Mouse (Mus musculus): ENCODE measurements around the gene Lhx1. TPM values are rescaled to one million over a fixed set of nuclear protein-coding genes. Genes with fewer than 3 reads are reported as not detected.

The Lhx1 gene
- polyA plus RNA-seq, 1 experiment from 2014 or later, result not detected

DNA sequence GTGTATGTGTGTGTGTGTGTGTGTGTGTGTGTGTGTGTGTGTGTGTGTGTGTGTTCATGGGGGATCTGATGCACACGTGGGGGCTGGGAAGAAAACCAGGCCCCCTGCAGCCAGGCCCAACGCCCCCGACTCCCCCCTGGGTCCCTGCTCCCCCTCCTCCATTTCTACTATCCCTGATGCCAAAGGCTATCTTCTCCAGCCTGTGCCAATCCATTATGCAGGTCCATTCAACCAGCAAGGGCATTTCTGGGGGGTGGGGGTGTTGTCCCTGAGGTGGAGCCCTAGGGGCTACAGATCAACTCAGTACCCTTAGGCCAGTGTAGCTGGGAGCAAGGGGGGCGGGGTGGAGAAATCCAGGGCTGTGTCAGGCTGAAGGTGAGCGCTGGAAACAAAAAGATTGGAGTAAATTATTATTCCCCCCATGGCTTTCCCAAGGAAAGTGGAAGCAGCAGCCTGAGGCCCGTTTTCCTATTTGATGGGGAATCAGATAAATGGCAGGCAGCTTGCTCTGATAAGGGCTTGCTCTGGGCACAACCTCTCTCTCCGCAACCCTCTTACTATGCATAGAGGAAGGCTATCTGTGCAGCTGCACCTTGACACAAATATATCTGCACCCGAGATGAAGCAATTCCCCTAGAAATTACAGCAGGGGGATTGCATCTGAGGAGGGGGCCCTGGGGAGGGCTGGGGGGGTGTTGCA is 43.9 kb upstream of the Lhx1 start:
- H3K9ac ChIP-seq (ENCODE audit: low read length), result no peak overlapping the region
- H3K4me3 ChIP-seq (ENCODE audit: low read depth, low read length), result no peak overlapping the region
- 50% methylated on average over 8 of the region's 8 CpGs for WGBS
- DNase-seq (ENCODE audit: low spot score), result no peak
- no peaks in the 10 kb centered on the region for H3K9me3 ChIP-seq (ENCODE audit: control insufficient read depth, low read length)
- no peak overlapping the region for H3K4me2 ChIP-seq (replicated peaks; ENCODE audit: low read depth)
- no peaks in the 10 kb centered on the region for H3K27me3 ChIP-seq (ENCODE audit: control insufficient read depth, insufficient read depth, low read length)
- no peak overlapping the region for H3K27ac ChIP-seq (replicated peaks)
- no peaks in the 10 kb centered on the region; the same call in 1 of the 2 replicates for H3K4me1 ChIP-seq (replicated peaks; ENCODE audit: control insufficient read depth, insufficient read depth)
- H3K36me3 ChIP-seq (ENCODE audit: control insufficient read depth, insufficient read depth, low read length), result no peaks in the 10 kb centered on the region
- ATAC-seq (ENCODE audit: low FRiP score, low TSS enrichment), result no peak
- TF ChIP-seq EP300 (optimal IDR thresholded peaks at IDR 0.05), result no peak
- no peak for TF ChIP-seq CTCF (IDR thresholded peaks at IDR 0.05; ENCODE audit: low read depth)

DNA sequence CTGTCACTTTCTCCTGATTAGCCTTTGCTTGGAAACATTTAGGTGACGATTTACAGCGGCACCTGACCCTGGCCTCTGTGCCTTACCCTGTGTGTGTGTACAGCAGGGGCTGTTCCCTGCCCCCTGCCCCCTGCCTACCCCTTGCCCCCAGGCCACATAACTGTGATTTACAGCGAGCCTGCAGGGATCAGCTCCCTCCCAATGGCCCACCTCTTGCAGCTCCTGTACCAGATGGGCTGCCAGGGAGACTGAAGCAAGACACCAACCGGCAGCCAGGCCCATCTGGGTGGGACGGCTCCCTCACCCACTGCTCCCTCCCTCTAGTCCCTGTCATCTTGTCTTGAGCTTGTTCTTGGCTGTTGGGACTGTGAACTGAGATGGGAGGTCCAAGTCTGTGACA is 43.1 kb upstream of the Lhx1 start:
- 9% methylated on average over 5 of the region's 5 CpGs for WGBS
- DNase-seq (ENCODE audit: low spot score), result no peak
- Histone ChIP-seq H3K4me1 (replicated peaks; ENCODE audit: control insufficient read depth, insufficient read depth) (no peaks in the 10 kb centered on the region; the same call in 1 of the 2 replicates), H3K4me3 (ENCODE audit: low read depth, low read length) (no peak overlapping the region), H3K9me3 (ENCODE audit: control insufficient read depth, low read length) (no peaks in the 10 kb centered on the region), H3K27me3 (ENCODE audit: control insufficient read depth, insufficient read depth, low read length) (no peaks in the 10 kb centered on the region), H3K9ac (ENCODE audit: low read length) (no peak overlapping the region), H3K36me3 (ENCODE audit: control insufficient read depth, insufficient read depth, low read length) (no peaks in the 10 kb centered on the region), H3K27ac (replicated peaks) (no peak overlapping the region), H3K4me2 (replicated peaks; ENCODE audit: low read depth) (no peak overlapping the region)
- ATAC-seq (ENCODE audit: low FRiP score, low TSS enrichment), result 0 out of 2 replicates have a peak, but pooled peaks have one; percentile 10
- no peak for TF ChIP-seq EP300 (optimal IDR thresholded peaks at IDR 0.05)

DNA sequence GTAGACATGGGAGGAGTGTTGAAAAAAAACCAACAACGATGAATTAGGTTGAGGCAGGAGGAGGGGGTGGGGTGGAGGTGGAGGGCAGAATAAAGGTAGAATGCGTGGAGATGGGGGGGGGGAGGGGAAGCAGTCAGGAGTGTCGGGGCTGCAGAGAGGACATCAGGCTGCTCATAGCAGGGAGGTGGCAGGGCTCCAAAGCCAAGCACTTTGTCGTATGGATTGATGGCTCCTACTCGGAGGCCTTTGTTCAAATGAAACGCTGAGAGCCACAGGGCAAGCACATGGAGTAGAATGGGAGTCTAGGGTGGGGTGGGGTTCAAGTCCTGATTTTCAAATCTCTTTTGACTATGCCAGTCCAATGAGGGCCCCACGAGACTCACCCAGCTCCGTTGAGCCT is 41.4 kb upstream of the Lhx1 start:
- Histone ChIP-seq H3K9ac (ENCODE audit: low read length) (no peak overlapping the region), H3K4me1 (replicated peaks; ENCODE audit: control insufficient read depth, insufficient read depth) (no peaks in the 10 kb centered on the region; the same call in 1 of the 2 replicates), H3K4me3 (ENCODE audit: low read depth, low read length) (no peak overlapping the region), H3K4me2 (replicated peaks; ENCODE audit: low read depth) (no peak overlapping the region), H3K36me3 (ENCODE audit: control insufficient read depth, insufficient read depth, low read length) (no peaks in the 10 kb centered on the region), H3K27me3 (ENCODE audit: control insufficient read depth, insufficient read depth, low read length) (no peaks in the 10 kb centered on the region), H3K9me3 (ENCODE audit: control insufficient read depth, low read length) (no peaks in the 10 kb centered on the region), H3K27ac (replicated peaks) (no peak overlapping the region)
- no peak for ATAC-seq (ENCODE audit: low FRiP score, low TSS enrichment)
- TF ChIP-seq CTCF (IDR thresholded peaks at IDR 0.05; ENCODE audit: low read depth) (no peak), EP300 (optimal IDR thresholded peaks at IDR 0.05) (no peak)
- no peak for DNase-seq (ENCODE audit: low spot score)
- 37% methylated on average over 8 of the region's 8 CpGs for WGBS

DNA sequence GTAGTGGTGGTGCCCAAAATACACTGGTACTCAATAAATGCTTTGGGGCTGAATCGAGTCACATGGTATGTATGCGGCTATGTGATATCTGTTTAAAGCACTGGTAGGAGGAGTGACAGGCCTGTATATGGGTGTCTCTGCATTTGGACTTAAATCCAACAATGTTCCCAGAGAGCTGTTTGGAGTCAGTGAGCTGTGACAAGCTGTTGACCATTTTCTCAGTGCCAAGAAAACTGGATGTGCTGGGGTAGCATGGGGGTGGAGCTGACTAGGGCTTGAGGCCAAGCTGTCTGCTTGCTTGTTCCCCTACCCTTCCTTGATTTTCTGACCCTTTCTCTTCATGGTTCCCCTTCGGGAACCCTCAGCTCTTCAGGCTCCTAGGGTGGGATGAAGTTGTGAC is 39.9 kb upstream of the Lhx1 start:
- ATAC-seq (ENCODE audit: low FRiP score, low TSS enrichment), result no peak

DNA sequence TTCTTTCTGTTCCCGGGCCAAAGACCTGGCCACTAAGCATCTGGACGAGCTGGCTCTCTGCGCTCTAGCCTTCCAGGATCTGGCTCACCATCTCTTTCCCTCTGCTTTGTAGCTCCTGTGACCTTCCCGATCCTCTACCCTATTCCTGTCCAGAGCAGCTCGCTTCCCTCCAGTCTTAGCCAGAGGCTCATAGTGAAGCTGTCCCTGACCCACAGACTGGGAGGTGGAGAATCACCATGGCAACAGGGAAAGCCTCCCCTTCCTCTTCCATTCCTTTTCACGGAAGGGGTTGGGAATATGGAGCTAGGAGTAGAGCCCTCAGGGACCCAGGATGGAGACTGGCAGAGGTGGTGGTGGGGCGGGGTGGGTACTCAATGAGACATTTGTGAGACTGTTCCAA is 38.0 kb upstream of the Lhx1 start:
- no peak overlapping the region for H3K4me2 ChIP-seq (replicated peaks; ENCODE audit: low read depth)
- no peak overlapping the region for H3K27ac ChIP-seq (replicated peaks)
- H3K27me3 ChIP-seq (ENCODE audit: control insufficient read depth, insufficient read depth, low read length), result no peaks in the 10 kb centered on the region
- WGBS, result 53% methylated on average over 7 of the region's 7 CpGs
- no peak overlapping the region for H3K4me3 ChIP-seq (ENCODE audit: low read depth, low read length)
- no peaks in the 10 kb centered on the region for H3K36me3 ChIP-seq (ENCODE audit: control insufficient read depth, insufficient read depth, low read length)
- H3K9me3 ChIP-seq (ENCODE audit: control insufficient read depth, low read length), result no peaks in the 10 kb centered on the region
- no peaks in the 10 kb centered on the region for H3K4me1 ChIP-seq (replicated peaks; ENCODE audit: control insufficient read depth, insufficient read depth)
- no peak overlapping the region for H3K9ac ChIP-seq (ENCODE audit: low read length)
- no peak for TF ChIP-seq EP300 (optimal IDR thresholded peaks at IDR 0.05)
- no peak for TF ChIP-seq CTCF (IDR thresholded peaks at IDR 0.05; ENCODE audit: low read depth)
- no peak for ATAC-seq (ENCODE audit: low FRiP score, low TSS enrichment)
- DNase-seq (ENCODE audit: low spot score), result no peak

More for the DNA sequence above, 39.9 kb upstream of the Lhx1 start:
- Histone ChIP-seq H3K4me1 (replicated peaks; ENCODE audit: control insufficient read depth, insufficient read depth) (no peaks in the 10 kb centered on the region; the same call in 1 of the 2 replicates), H3K4me2 (replicated peaks; ENCODE audit: low read depth) (no peak overlapping the region), H3K27me3 (ENCODE audit: control insufficient read depth, insufficient read depth, low read length) (no peaks in the 10 kb centered on the region), H3K27ac (replicated peaks) (no peak overlapping the region), H3K9ac (ENCODE audit: low read length) (no peak overlapping the region), H3K4me3 (ENCODE audit: low read depth, low read length) (no peak overlapping the region), H3K36me3 (ENCODE audit: control insufficient read depth, insufficient read depth, low read length) (no peaks in the 10 kb centered on the region), H3K9me3 (ENCODE audit: control insufficient read depth, low read length) (no peaks in the 10 kb centered on the region)
- TF ChIP-seq CTCF (IDR thresholded peaks at IDR 0.05; ENCODE audit: low read depth), result no peak
- TF ChIP-seq EP300 (optimal IDR thresholded peaks at IDR 0.05), result no peak
- DNase-seq (ENCODE audit: low spot score), result no peak
- 79% methylated on average over 3 of the region's 3 CpGs for WGBS

DNA sequence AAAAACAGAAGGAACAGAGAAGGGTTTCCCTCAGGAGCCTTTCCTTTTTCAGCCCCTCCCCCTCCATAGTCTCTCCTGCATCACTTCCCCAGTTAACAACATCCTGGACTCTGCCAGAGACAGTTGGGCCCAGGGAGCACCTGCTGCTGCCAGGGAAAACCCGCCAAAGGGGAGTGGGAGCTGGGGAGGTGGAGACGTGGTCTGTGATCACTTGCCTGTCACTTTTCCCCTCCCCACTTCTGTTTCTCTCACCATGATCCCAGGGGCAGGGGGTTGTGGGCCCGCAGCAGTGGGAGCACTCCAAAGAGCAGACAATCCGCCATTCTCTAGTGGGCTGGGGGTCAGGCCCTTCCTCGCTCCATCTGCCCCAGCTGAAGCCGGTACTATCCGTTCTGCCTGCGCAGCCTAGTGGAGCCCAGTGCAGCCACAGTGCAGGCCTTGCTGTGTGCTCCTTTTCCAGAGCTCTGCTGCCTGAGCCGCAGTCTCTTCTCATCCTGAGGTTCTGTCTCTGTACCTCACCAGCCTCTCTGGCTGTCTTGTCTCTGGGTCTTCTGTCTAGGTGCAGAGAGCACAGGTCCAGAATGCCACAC is 37.5 kb upstream of the Lhx1 start:
- H3K9ac ChIP-seq (ENCODE audit: low read length), result no peak overlapping the region
- no peaks in the 10 kb centered on the region for H3K27me3 ChIP-seq (ENCODE audit: control insufficient read depth, insufficient read depth, low read length)
- ATAC-seq (ENCODE audit: low FRiP score, low TSS enrichment) (no peak), DNase-seq (ENCODE audit: low spot score) (no peak)
- H3K9me3 ChIP-seq (ENCODE audit: control insufficient read depth, low read length), result no peaks in the 10 kb centered on the region
- H3K4me3 ChIP-seq (ENCODE audit: low read depth, low read length), result no peak overlapping the region
- WGBS, result 48% methylated on average over 9 of the region's 9 CpGs
- H3K4me1 ChIP-seq (replicated peaks; ENCODE audit: control insufficient read depth, insufficient read depth), result no peaks in the 10 kb centered on the region
- H3K4me2 ChIP-seq (replicated peaks; ENCODE audit: low read depth), result no peak overlapping the region
- H3K27ac ChIP-seq (replicated peaks), result no peak overlapping the region
- no peaks in the 10 kb centered on the region for H3K36me3 ChIP-seq (ENCODE audit: control insufficient read depth, insufficient read depth, low read length)
- TF ChIP-seq EP300 (optimal IDR thresholded peaks at IDR 0.05), result no peak
- TF ChIP-seq CTCF (IDR thresholded peaks at IDR 0.05; ENCODE audit: low read depth), result no peak
